Mouse (Mus musculus) bone marrow macrophage, adult 2 months (primary cell): ENCODE data around the gene Ubxn1.

Experiments
- CTCF ChIP-seq: IDR thresholded peaks from 2 replicates; pipeline ENCODE4 v1.5.1; 2012; ENCODE audit warnings: low read depth, mild to moderate bottlenecking, low read length, moderate library complexity
- POLR2A ChIP-seq: IDR thresholded peaks from 2 replicates; pipeline ENCODE4 v1.6.1; 2012; ENCODE audit warnings: mild to moderate bottlenecking, low read depth, low read length, borderline replicate concordance

DNA sequence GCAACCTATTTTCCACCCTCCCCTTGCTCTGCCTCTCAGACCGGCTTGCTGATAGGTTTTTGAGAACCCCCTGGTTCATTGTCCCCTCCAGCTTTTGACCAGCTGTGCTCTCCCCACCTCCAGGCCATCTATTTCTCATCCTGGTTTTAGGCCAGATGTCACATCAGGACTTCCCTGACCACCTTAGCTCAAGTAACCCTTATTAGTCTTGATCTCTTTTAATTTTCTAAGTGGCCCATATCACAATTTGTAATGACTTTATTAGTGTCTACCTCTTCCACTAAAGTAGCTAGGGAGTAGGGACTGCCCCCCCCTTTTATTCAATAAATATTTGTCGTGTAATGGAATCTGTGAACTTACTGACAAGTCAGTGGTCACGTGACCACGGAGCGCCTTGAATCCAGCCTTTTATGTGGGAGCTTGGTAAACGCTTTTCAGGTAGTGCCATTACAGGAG lies 49.6 kb downstream of the Ubxn1 start:
- TF ChIP-seq CTCF, result no peak
- no peak; the same call in 1 of the 2 replicates for TF ChIP-seq POLR2A
